Mouse (Mus musculus) CH12.LX (cell line): ENCODE data around the gene Fat3. TPM values are rescaled to one million over a fixed set of nuclear protein-coding genes. Genes with fewer than 3 reads are reported as not detected.

Source experiments
- DNase-seq: peaks from one replicate; pipeline ENCODE4 v3.0.0-alpha.2; 2013; ENCODE audit errors: extremely low read depth
- H3K27ac ChIP-seq: 2 replicates; pipeline ENCODE4 v1.5.1; 2012; ENCODE audit warnings: low read depth, mild to moderate bottlenecking, control low read depth, moderate library complexity; ENCODE audit not compliant: insufficient read depth
- H3K27me3 ChIP-seq: replicated peaks from 2 replicates; pipeline ENCODE3; 2012; ENCODE audit warnings: inconsistent platforms
- H3K36me3 ChIP-seq, 2 experiments: replicated peaks in 1 of 2; 2 replicates each; pipeline versions ENCODE3 to v1.6.1; 2012; ENCODE audit warnings: inconsistent platforms in 1 of 2, low read length in 1 of 2, mild to moderate bottlenecking in 1 of 2, mixed read lengths in 1 of 2, moderate library complexity in 1 of 2; ENCODE audit not compliant: control insufficient read depth in 1 of 2, insufficient read depth in 1 of 2
- H3K4me1 ChIP-seq, 2 experiments: 2 replicates each; pipeline ENCODE4 v1.6.1; 2012; ENCODE audit warnings: inconsistent platforms in 1 of 2, moderate library complexity in 1 of 2; ENCODE audit not compliant: insufficient read depth in 2 of 2, control insufficient read depth in 1 of 2
- H3K4me2 ChIP-seq: 2 replicates; pipeline ENCODE4 v1.6.1; 2012; ENCODE audit warnings: low read depth, mild to moderate bottlenecking, control low read depth; ENCODE audit not compliant: poor library complexity, insufficient read depth, severe bottlenecking
- H3K4me3 ChIP-seq, 3 experiments: fragments of 150-350 bp in 1 of 3; sonication (generic) in 1 of 3; replicated peaks in 1 of 3; 2 replicates each; pipeline versions ENCODE3 to v1.5.1; 2011 to 2012; ENCODE audit warnings: low read depth in 2 of 3, low read length in 2 of 3, mild to moderate bottlenecking in 2 of 3, moderate library complexity in 2 of 3, control low read depth in 1 of 3, improper control_type of control experiment in 1 of 3, inconsistent platforms in 1 of 3, mixed read lengths in 1 of 3; ENCODE audit not compliant: poor library complexity in 1 of 3
- H3K79me2 ChIP-seq: replicated peaks from 2 replicates; pipeline ENCODE4 v1.6.1; 2012; ENCODE audit warnings: mild to moderate bottlenecking, moderate library complexity; ENCODE audit not compliant: control insufficient read depth, poor library complexity, insufficient read depth, severe bottlenecking; ENCODE audit errors: extremely low read depth
- H3K9ac ChIP-seq: 2 replicates; pipeline ENCODE4 v1.6.1; 2012; ENCODE audit warnings: low read depth, mild to moderate bottlenecking, control low read depth, moderate library complexity; ENCODE audit not compliant: insufficient read depth
- H3K9me3 ChIP-seq: replicated peaks from 2 replicates; pipeline ENCODE3; 2012; ENCODE audit warnings: low read length, inconsistent platforms, mixed read lengths
- CHD2 ChIP-seq: IDR thresholded peaks from 2 replicates; pipeline ENCODE4 v1.6.1; 2011; ENCODE audit warnings: low read length, improper control_type of control experiment
- CTCF ChIP-seq, 2 experiments: IDR thresholded peaks in 1 of 2; conservative IDR thresholded peaks in 1 of 2; 2 replicates each; pipeline ENCODE4 v1.5.1; 2011 to 2012; ENCODE audit warnings: low read depth in 2 of 2, low read length in 2 of 2, improper control_type of control experiment in 1 of 2, inconsistent platforms in 1 of 2, mild to moderate bottlenecking in 1 of 2, moderate library complexity in 1 of 2
- E2F4 ChIP-seq: IDR thresholded peaks from 2 replicates; pipeline ENCODE4 v1.6.1; 2011; ENCODE audit warnings: low read depth, low read length, improper control_type of control experiment; ENCODE audit not compliant: insufficient replicate concordance
- ELF1 ChIP-seq: IDR thresholded peaks from 2 replicates; pipeline ENCODE4 v1.6.1; 2014; ENCODE audit warnings: low read depth, mild to moderate bottlenecking, inconsistent platforms, low read length, improper control_type of control experiment
- EP300 ChIP-seq: IDR thresholded peaks from 2 replicates; pipeline ENCODE4 v1.6.1; 2011; ENCODE audit warnings: low read length, improper control_type of control experiment
- ETS1 ChIP-seq: conservative IDR thresholded peaks from 2 replicates; pipeline ENCODE4 v1.6.1; 2012; ENCODE audit warnings: low read depth, mild to moderate bottlenecking, inconsistent platforms, low read length, improper control_type of control experiment, moderate library complexity
- IRF4 ChIP-seq: IDR thresholded peaks from 2 replicates; pipeline ENCODE4 v1.6.1; 2014; ENCODE audit warnings: low read depth, mild to moderate bottlenecking, inconsistent platforms, low read length, improper control_type of control experiment
- KAT2A ChIP-seq: IDR thresholded peaks from 2 replicates; pipeline ENCODE4 v1.6.1; 2012; ENCODE audit warnings: low read length, improper control_type of control experiment, inconsistent platforms; ENCODE audit not compliant: insufficient replicate concordance
- MAX ChIP-seq: IDR thresholded peaks from 2 replicates; pipeline ENCODE4 v1.6.1; 2011; ENCODE audit warnings: low read length, improper control_type of control experiment
- MAZ ChIP-seq: IDR thresholded peaks from 2 replicates; pipeline ENCODE4 v1.6.1; 2012; ENCODE audit warnings: low read depth, mild to moderate bottlenecking, inconsistent platforms, low read length, improper control_type of control experiment, moderate library complexity
- MEF2A ChIP-seq: IDR thresholded peaks from 2 replicates; pipeline ENCODE4 v1.6.1; 2014; ENCODE audit warnings: low read depth, mild to moderate bottlenecking, inconsistent platforms, low read length, improper control_type of control experiment, borderline replicate concordance
- MXI1 ChIP-seq: IDR thresholded peaks from 2 replicates; pipeline ENCODE4 v1.6.1; 2011; ENCODE audit warnings: mild to moderate bottlenecking, low read depth, low read length, improper control_type of control experiment
- NRF1 ChIP-seq: IDR thresholded peaks from 2 replicates; pipeline ENCODE4 v1.6.1; 2014; ENCODE audit warnings: low read depth, mild to moderate bottlenecking, inconsistent platforms, low read length, improper control_type of control experiment, moderate library complexity
- RAD21 ChIP-seq: IDR thresholded peaks from 2 replicates; pipeline ENCODE4 v1.6.1; 2011; ENCODE audit warnings: low read depth, mild to moderate bottlenecking, low read length, improper control_type of control experiment, moderate library complexity
- SIN3A ChIP-seq: IDR thresholded peaks from 2 replicates; pipeline ENCODE4 v1.6.1; 2012; ENCODE audit warnings: low read length, improper control_type of control experiment, inconsistent platforms
- SMC3 ChIP-seq: IDR thresholded peaks from 2 replicates; pipeline ENCODE4 v1.6.1; 2011; ENCODE audit warnings: low read depth, low read length, improper control_type of control experiment
- USF1 ChIP-seq: IDR thresholded peaks from 2 replicates; pipeline ENCODE4 v1.6.1; 2014; ENCODE audit warnings: low read depth, mild to moderate bottlenecking, inconsistent platforms, low read length, improper control_type of control experiment
- ZC3H11A ChIP-seq: IDR thresholded peaks from 2 replicates; pipeline ENCODE4 v1.6.1; 2012; ENCODE audit warnings: low read depth, mild to moderate bottlenecking, inconsistent platforms, low read length, improper control_type of control experiment
- ZMIZ1 ChIP-seq: IDR thresholded peaks from 2 replicates; pipeline ENCODE4 v1.6.1; 2012; ENCODE audit warnings: low read depth, mild to moderate bottlenecking, inconsistent platforms, low read length, improper control_type of control experiment
- ZNF384 ChIP-seq: IDR thresholded peaks from 2 replicates; pipeline ENCODE4 v1.6.1; 2012; ENCODE audit warnings: low read depth, low read length, improper control_type of control experiment, inconsistent platforms
- dilution Hi-C: fragments of 300-500 bp; cut with MboI; formaldehyde crosslinking; loops from 2 replicates; pipeline ENCODE4 v1.14.3; 2020; ENCODE audit warnings: low sequenced_read_pairs; ENCODE audit not compliant: extremely low pct_unique_long_range_greater_than_20kb, extremely low pct_ligation_motif_present
- in situ Hi-C: fragments of 300-500 bp; cut with MboI; formaldehyde crosslinking; loops from 3 replicates; pipeline ENCODE4 v1.14.3; 2019; ENCODE audit warnings: low sequenced_read_pairs, low pct_ligation_motif_present, low pct_unique_long_range_greater_than_20kb, mixed read lengths
- polyA plus RNA-seq: library from polyadenylated mRNA; unstranded; fragments of >175 nt; gene quantifications from 2 replicates; pipeline ENCODE4 v1.2.1, GENCODE M21; 2012; ENCODE audit warnings: low read depth; ENCODE audit not compliant: insufficient read length
- total RNA-seq, 2 experiments: library from RNA; depleted of rRNA; stranded (reverse); fragments of 300-350 nt in 1 of 2; fragments of >200 nt in 1 of 2; gene quantifications; 2 replicates each; pipeline ENCODE4 v1.2.3; 2012 to 2014

The Fat3 gene
- total and polyA plus RNA-seq, 3 experiments = 0.03 to 0.07 TPM; not detected in 1

DNA sequence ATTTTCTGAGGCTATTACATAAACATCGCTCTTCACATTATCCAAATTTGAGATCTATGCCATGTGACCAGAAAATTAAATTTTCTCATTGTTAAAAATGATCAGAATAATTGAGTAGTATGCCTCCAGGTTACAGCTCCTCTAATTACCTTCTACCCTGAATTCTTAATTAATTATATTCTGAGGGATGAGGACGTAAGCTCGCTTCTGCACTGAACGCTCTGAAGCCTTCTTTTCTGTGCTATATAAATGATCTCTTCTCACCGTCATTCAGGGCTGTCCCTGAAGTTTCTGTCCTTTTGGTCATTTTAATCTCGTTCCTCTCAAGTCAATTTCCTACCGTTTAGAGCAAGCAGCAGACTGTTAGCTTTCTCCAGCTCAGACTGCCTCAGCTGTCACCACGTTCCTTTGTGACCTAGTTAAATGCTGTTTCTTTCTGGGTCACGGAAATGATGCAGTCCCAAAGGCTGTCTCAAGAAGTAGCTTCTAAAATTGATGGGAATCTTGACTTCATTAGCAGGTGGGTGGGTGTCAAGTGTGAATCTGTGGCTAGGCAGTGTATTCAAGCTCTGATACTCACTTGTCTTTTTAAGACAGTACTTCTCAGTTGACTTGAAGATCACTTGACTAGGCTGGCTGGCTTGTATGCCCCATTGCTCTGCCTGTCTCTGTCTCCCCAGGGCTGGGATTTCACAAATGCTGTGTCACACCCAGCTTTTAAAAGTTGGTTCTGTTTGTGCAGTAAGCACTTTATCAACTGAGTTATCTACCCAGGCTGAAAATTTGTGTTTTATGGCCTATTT is 596.9 kb downstream of the Fat3 start:
- no peak overlapping the region for H3K27ac ChIP-seq
- H3K9me3 ChIP-seq = no peaks in the 10 kb centered on the region
- no peak overlapping the region for H3K9ac ChIP-seq
- no peaks in the 10 kb centered on the region for H3K27me3 ChIP-seq
- H3K4me3 ChIP-seq = no peak overlapping the region
- no peaks in the 10 kb centered on the region for H3K79me2 ChIP-seq
- TF ChIP-seq SIN3A (no peak), MAZ (no peak), CTCF (conservative IDR thresholded peaks at IDR 0.05 in 1 of 2, IDR thresholded peaks at IDR 0.05 in 1 of 2; ENCODE audit: low read depth in 2 of 2, low read length in 2 of 2) (no peak), CHD2 (no peak), EP300 (no peak), E2F4 (no peak), MXI1 (no peak), NRF1 (no peak), ZNF384 (no peak), SMC3 (no peak), ETS1 (no peak), KAT2A (no peak), IRF4 (no peak), ZMIZ1 (no peak), ZC3H11A (no peak), ELF1 (no peak), MAX (no peak), MEF2A (no peak)
- no peak overlapping the region for H3K4me2 ChIP-seq
- no peaks in the 10 kb centered on the region for H3K4me1 ChIP-seq
- dilution Hi-C loops (no loop called here), in situ Hi-C loops (no loop called here)
- DNase-seq = no peak
- H3K36me3 ChIP-seq = no peaks in the 10 kb centered on the region

DNA sequence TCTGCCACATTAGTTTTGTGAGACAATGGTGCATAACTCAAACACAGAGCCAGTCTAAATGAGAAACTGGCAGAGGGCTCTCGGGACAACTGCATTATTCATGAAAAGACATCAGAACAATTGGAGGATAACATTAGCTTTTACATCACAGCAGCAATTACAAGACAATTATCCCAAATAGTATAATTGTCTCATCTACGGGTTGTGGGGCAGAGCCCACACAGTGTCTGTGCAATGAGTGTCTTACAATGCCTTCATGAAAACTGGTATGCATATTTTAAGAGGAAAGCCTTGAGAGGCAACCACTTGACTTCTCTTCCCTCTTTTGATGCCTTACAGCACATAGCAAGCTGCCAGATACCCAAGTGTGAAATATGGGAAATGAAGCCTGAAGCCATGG is 603.0 kb downstream of the Fat3 start:
- no peaks in the 10 kb centered on the region for H3K9me3 ChIP-seq
- dilution Hi-C loops (no loop called here), in situ Hi-C loops (no loop called here)
- H3K27ac ChIP-seq = no peak overlapping the region
- no peak overlapping the region for H3K4me2 ChIP-seq
- no peak overlapping the region for H3K9ac ChIP-seq
- no peaks in the 10 kb centered on the region for H3K79me2 ChIP-seq
- no peak overlapping the region for H3K4me3 ChIP-seq
- H3K27me3 ChIP-seq = no peaks in the 10 kb centered on the region
- no peaks in the 10 kb centered on the region for H3K36me3 ChIP-seq
- DNase-seq = no peak
- no peaks in the 10 kb centered on the region for H3K4me1 ChIP-seq
- TF ChIP-seq MEF2A (no peak), RAD21 (no peak), EP300 (no peak), ELF1 (no peak), MAX (no peak), E2F4 (no peak), ETS1 (no peak), USF1 (no peak)
